Mouse (Mus musculus): ENCODE measurements around the gene Fry. TPM values are rescaled to one million over a fixed set of nuclear protein-coding genes. Genes with fewer than 3 reads are reported as not detected.

Fry gene
- polyA plus RNA-seq, 1 experiment from 2014 or later, result 11.1 TPM

DNA sequence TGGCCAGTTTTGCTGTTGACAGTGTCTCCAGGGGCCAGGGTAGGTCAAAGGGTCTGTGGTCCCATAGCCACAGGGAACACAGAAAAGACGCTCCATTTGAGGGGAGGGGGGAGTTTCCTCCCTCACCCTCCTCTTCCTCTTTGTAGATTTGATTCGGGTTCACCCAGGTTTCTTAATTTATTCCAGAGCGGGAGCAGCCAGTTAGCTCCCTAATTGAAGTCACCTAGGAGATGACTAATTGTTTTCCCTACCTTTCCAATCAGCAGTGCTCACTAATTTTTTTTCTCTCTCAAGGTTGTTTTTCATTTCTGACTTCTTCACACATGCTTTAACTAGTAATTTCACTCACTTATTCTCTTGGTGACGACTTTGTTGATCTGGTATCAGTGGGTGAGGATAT lies 399.6 kb downstream of the Fry start, which contains the start of gene Zar1l:
Zar1l (minus strand) TSS at position 101 of the 400 bp plus-strand sequence.
- Histone ChIP-seq H3K27me3 (no peaks in the 10 kb centered on the region), H3K4me2 (no peak within 1 kb of the TSS), H3K4me1 (peaks cover 3% of the 10 kb centered on the region), H3K36me3 (no peaks in the 10 kb centered on the region), H3K9me3 (no peaks in the 10 kb centered on the region), H3K9ac (no peak within 1 kb of the TSS), H3K4me3 (no peak within 1 kb of the TSS), H3K27ac (no peak within 1 kb of the TSS)
- no peak for ATAC-seq (ENCODE audit: insufficient number of reproducible peaks, insufficient read depth, low FRiP score, low TSS enrichment, low read depth)
- WGBS, result 37% methylated on average over 4 of the region's 4 CpGs

DNA sequence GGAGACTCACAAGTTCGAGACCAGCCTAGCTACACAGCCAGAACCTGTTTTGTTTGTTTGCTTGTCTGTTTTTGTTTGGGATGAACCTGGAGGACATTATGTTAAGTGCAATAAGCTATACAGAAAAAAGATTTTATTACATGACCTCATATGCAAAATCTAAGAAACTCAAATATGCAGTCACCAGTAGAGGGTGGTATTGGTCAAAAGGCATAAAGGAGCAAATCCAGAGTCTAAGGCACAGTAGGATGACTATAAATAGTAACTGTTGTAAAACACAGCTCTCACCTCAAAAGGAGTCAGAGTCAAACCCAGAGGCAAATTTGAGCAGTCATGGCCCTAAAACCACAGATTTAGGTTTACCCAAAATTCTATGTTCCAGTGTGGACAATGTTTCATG lies 401.1 kb downstream of the Fry start:
- no peak overlapping the region for H3K4me3 ChIP-seq
- H3K36me3 ChIP-seq, result no peaks in the 10 kb centered on the region
- ATAC-seq (ENCODE audit: insufficient number of reproducible peaks, insufficient read depth, low FRiP score, low TSS enrichment, low read depth), result no peak
- H3K9me3 ChIP-seq, result no peaks in the 10 kb centered on the region
- peaks cover 13% of the 10 kb centered on the region for H3K4me1 ChIP-seq
- H3K27ac ChIP-seq, result no peak overlapping the region
- 88% methylated on average over 1 of the region's 1 CpGs for WGBS
- no peak overlapping the region for H3K4me2 ChIP-seq
- no peaks in the 10 kb centered on the region for H3K27me3 ChIP-seq
- no peak overlapping the region for H3K9ac ChIP-seq

DNA sequence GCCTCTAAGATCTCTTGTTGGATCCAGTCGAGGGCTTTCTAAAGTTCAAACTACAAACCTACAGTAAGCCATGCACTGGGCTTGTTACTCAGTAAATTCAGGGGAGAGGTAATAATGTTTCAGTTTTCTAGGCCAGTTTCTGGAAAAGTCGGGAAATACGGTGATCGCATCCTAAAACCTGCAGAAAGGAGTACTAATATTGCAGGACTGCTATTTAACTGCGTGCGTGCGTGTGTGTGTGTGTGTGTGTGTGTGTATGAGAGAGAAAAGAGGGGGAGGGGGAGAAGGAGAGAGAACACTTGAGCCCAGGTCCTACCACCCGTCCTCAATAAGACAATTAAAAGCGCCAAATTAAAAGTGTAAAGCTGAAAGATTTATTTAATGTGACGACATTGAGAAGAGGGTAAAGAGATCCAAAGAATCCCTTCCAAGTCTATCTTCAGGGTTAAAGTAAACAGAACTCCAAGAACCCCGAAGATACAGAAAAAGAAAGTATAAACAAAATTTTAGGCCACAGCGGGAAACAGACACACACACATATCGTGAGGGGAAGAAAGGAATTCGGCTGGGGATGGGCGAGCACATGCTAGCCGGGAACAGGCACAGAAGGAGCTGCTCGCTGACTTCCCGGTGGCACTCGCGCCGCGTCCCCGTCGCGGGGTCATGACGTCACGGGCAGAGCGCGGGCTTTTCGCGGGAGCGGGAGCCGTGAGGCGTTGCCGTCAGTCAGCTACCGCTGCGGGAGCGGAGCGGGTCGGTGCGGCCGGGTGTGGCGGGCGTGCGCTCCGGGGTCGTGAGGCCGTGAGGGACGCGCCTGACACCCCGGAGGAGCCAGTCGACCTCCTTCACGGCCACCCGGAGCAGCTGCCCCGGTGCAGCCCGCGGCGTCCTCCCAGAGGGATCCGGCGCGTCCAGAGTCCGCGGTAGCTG lies 403.8 kb downstream of the Fry start, which contains the start of gene Brca2:
Brca2 (plus strand) TSS at position 694 of the 930 bp plus-strand sequence.
- Histone ChIP-seq H3K36me3 (no peaks in the 10 kb centered on the region), H3K4me2 (peak within 1 kb of the TSS; percentile 70), H3K9ac (peak within 1 kb of the TSS; percentile 92), H3K27ac (peak within 1 kb of the TSS; percentile 77), H3K4me3 (peak within 1 kb of the TSS; percentile 76), H3K4me1 (peaks cover 13% of the 10 kb centered on the region), H3K27me3 (no peaks in the 10 kb centered on the region), H3K9me3 (no peaks in the 10 kb centered on the region)
- 5% methylated on average over 63 of the region's 63 CpGs for WGBS
- ATAC-seq (ENCODE audit: insufficient number of reproducible peaks, insufficient read depth, low FRiP score, low TSS enrichment, low read depth), result peak; percentile 88

DNA sequence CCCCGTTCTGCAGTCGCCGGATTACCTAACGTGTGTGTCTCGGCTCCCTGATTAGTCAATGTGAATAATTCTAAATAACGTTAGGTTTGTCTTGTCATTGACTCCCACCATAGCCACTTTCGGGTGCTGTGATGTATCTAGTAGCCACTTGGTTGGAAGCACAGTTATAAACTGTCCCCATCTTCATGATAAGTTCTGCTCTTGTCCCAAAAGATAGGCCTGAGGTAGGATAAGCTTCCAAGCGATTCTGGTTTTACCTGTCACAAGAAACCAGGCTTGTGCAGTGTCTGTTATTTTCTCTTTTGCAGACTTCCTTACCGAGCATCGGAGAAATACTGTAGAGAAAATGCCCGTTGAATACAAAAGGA lies 404.4 kb downstream of the Fry start:
- Histone ChIP-seq H3K27ac (peak overlapping the region; percentile 77), H3K4me2 (peak overlapping the region; percentile 70), H3K36me3 (no peaks in the 10 kb centered on the region), H3K9me3 (no peaks in the 10 kb centered on the region), H3K27me3 (no peaks in the 10 kb centered on the region), H3K9ac (peak overlapping the region; percentile 92), H3K4me1 (peaks cover 13% of the 10 kb centered on the region), H3K4me3 (peak overlapping the region; percentile 76)
- 7% methylated on average over 11 of the region's 11 CpGs for WGBS
- ATAC-seq (ENCODE audit: insufficient number of reproducible peaks, insufficient read depth, low FRiP score, low TSS enrichment, low read depth), result no peak

DNA sequence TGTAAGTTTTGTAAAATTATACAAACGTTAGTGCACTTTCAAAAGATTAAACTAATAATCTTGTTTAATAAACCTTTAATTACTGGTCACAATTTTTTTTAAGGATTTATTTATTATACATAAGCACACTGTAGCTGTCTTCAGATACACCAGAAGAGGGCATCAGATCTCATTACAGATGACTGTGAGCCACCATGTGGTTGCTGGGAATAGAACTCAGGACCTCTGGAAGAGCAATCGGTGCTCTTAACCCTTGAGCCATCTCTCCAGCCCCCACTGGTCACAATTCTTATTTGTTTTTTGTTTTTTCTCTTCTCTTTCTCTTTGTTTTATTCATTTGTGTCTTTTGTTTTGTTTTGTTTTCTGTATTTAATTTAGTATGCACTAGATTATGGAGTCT lies 406.8 kb downstream of the Fry start:
- no peaks in the 10 kb centered on the region for H3K9me3 ChIP-seq
- no peak overlapping the region for H3K27ac ChIP-seq
- whole genome bisulfite sequencing, result 92% methylated on average over 2 of the region's 2 CpGs
- H3K9ac ChIP-seq, result no peak overlapping the region
- ATAC-seq (ENCODE audit: insufficient number of reproducible peaks, insufficient read depth, low FRiP score, low TSS enrichment, low read depth), result no peak
- H3K4me3 ChIP-seq, result no peak overlapping the region
- peaks cover 1% of the 10 kb centered on the region; the same call in 1 of the 2 replicates for H3K36me3 ChIP-seq
- no peaks in the 10 kb centered on the region for H3K27me3 ChIP-seq
- peaks cover 13% of the 10 kb centered on the region for H3K4me1 ChIP-seq
- H3K4me2 ChIP-seq, result no peak overlapping the region

DNA sequence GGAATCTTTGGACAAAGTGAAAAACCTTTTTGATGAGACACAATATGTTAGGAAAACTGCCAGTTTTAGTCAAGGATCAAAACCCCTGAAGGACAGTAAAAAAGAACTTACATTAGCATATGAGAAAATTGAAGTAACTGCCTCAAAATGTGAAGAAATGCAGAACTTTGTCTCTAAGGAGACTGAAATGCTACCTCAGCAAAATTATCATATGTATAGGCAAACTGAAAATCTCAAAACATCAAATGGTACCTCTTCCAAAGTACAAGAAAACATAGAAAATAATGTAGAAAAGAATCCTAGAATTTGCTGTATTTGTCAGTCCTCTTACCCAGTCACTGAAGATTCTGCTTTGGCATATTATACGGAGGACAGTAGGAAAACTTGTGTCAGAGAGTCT lies 422.9 kb downstream of the Fry start:
- no peaks in the 10 kb centered on the region for H3K4me1 ChIP-seq
- no peaks in the 10 kb centered on the region for H3K27me3 ChIP-seq
- H3K9ac ChIP-seq, result no peak overlapping the region
- H3K4me2 ChIP-seq, result no peak overlapping the region
- WGBS, result 98% methylated on average over 1 of the region's 1 CpGs
- ATAC-seq (ENCODE audit: insufficient number of reproducible peaks, insufficient read depth, low FRiP score, low TSS enrichment, low read depth), result no peak
- H3K27ac ChIP-seq, result no peak overlapping the region
- H3K36me3 ChIP-seq, result peaks cover 44% of the 10 kb centered on the region
- H3K4me3 ChIP-seq, result no peak overlapping the region
- no peaks in the 10 kb centered on the region for H3K9me3 ChIP-seq

DNA sequence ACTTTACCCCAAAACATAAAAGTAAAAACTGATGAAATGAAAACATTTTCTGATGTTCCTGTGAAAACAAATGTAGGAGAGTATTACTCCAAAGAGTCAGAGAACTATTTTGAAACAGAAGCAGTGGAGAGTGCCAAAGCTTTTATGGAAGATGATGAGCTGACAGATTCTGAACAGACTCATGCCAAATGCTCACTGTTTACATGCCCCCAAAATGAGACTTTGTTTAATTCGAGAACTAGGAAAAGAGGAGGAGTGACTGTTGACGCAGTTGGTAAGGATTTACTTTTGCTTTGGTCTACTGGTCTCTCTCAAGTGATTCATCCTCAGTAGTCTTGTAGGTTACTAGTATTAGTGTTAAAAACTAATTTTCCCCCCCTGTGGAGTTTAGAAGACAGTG lies 424.7 kb downstream of the Fry start:
- Histone ChIP-seq H3K27ac (no peak overlapping the region), H3K36me3 (peaks cover 29% of the 10 kb centered on the region), H3K9me3 (no peaks in the 10 kb centered on the region), H3K9ac (no peak overlapping the region), H3K4me2 (no peak overlapping the region), H3K4me1 (no peaks in the 10 kb centered on the region), H3K27me3 (no peaks in the 10 kb centered on the region), H3K4me3 (no peak overlapping the region)
- no peak for ATAC-seq (ENCODE audit: insufficient number of reproducible peaks, insufficient read depth, low FRiP score, low TSS enrichment, low read depth)
- 94% methylated on average over 2 of the region's 2 CpGs for WGBS

Other genes starting within 250 kb of the Fry start
- 0.49 and 1.1 TPM in 2 replicates for gene Rxfp2, start 100.0 kb upstream of the Fry start, polyA plus RNA-seq (2015; fragmentation: Nextera tagmentation; extraction: Ambion mirVana)

Data from embryonic facial prominence, embryonic 13.5 days (tissue).